Mouse (Mus musculus): ENCODE data around the gene Tmem248.
A peak's percentile ranks its signal among the peaks of the same experiment; 100 is the strongest.

DNA sequence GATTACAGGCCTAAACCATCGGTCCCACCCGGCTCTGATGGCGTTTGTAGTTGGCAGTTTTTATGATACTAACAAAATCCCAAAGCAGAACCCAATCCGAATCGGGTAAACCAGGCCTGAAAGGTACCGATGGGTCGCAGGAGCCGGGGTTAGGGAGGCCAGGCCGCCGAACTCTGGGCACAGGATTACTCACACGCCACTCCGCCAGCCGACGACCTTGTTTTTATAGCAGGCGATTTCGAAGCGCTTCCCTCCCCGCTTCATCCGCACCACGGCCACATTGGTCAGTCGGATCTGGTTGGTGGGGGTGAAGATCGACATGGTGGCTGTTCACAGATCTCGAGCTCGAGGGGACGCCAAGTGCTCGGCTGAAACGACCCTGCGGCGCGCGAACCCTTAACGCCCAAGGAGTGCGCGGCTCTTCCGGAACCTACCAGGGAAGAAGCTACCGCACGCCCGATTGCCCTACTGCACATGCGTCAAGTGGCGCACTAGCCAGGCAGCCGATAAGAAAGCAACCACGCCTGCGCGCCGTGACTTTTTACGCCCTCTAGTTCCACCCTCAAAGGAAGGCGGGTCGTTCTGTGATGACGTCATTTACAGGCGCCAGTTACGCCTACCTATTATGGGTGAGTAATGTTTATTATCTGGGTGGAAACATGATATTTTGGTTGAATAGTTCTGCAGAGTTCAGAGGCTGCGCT lies 38.3 kb downstream of the Tmem248 start, which contains the start of the genes Sbds and Tyw1:
- TF ChIP-seq CEBPB (IDR thresholded peaks at IDR 0.05; ENCODE audit: low read depth) (no peak), CTCF (IDR thresholded peaks at IDR 0.05; ENCODE audit: control insufficient read depth, insufficient read depth, insufficient read length) (no peak), USF1 (IDR thresholded peaks at IDR 0.05; ENCODE audit: low read depth) (no peak), MYOD1 (IDR thresholded peaks at IDR 0.05; ENCODE audit: control insufficient read depth, insufficient read length, low read depth) (no peak), MAX (IDR thresholded peaks at IDR 0.05) (peak; percentile 35)
